Mouse (Mus musculus): Measurements from ENCODE around the gene Trappc12.

Gene Trappc12

DNA sequence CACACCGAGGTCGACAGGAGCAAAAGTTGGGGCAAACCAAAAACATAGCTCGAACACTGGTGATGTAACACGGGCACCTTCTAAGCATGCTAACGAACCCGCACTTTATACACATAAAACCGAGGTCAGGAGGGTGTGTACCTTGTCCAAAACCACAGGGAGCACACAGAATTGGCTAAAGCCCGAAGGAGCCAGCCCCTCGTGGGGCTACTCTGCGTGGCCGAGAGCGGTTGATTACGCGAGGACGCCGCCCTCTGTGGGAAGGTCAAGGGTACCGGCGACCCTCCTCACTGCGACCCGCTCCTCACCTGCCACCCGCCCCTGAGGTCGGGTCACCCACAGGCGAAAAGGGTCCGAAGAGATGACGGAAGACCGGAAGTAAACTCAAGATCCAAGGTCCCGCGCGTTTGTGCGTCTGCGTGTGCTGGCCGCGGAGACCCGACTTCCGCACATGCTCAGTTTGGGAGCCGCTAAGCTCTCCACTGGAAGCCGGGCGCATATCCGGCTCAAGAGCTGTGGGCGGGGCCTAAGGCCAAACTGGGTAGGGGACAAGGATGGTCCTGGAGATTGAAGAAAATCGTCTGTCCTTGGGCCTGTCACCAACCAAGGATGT, at the start of gene Trappc12:
Gene Trappc12 (minus strand): TSS at position 452 of the 613 bp plus-strand sequence.
- DNase-seq (ENCODE audit: low spot score): peak; percentile 94

DNA sequence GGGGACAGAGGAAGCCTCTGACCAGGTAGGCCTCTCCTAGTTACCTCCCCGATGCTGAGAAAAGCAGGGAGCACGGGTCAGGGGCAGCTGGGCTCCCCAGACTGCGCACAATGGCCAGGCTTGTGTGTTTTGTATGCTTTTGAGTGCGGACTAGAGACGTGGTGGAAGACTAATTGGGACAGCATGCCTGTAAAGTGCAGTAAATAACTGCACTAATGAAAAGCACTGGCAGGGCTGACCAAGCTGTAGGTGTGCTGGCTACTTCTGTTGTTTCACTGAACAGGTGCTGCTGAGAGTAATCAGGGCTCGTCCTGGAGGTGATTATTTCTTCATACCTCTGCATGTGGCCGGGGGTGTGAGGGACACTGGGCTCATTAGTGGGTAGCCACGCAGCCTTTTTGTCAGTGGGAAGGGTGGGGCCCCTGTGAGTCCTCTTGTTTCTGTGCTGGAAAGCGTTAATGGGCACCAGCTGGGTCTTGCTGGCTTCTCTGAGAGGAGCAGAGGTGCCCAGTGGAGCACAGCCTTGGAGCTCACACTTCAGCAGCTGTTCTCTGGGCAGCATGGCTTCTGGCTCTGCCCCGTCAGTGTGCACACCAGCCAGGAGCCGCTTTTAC, 49.6 kb upstream of the Trappc12 start:
- no peak for DNase-seq (ENCODE audit: low spot score)

DNA sequence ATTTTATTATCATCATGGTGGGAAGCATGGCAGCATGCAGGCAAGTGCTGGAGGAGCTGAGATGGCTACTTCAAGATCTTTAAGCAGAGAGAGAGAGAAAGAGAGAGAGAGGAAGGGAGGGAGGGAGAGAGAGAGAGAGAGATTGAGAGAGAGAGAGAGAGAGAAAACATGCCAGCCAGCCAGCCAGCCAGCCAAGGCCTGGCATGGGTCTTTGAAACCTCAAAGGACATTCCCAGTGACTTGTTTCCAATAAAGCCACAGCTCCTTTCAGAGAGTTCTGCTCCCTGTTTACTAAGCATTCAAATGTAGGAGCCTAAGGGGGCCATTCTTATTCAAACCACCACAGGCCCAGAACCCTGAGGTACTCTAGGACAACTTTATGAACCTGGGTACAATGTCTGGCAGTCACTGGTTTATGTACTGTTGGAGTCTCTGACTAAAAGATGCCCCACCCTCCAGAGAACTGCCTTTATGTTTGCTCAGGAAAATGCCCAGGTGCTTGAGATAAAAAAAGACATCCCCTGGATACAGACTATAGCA, 46.7 kb upstream of the Trappc12 start:
- peak; percentile 47 for DNase-seq (ENCODE audit: low spot score)

DNA sequence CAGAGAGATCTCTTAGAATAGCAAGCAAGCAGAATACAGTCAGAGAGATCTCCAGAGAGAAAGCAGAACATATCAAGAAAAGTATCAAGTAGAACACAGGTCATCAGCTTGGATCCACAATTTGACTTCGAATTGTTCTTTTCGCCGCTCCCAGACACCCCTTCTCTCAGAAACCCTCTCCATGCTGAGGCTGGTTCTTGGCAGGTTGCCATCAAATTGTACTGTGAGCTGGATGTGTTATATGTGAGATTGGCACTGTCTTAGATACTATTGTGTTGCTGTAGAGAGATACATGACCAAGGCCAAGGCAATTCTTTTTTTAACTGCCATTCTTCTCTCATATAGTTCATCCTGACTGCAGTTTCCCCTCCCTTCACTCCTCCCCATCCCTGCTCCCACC, 44.8 kb upstream of the Trappc12 start:
- DNase-seq (ENCODE audit: low spot score): no peak

DNA sequence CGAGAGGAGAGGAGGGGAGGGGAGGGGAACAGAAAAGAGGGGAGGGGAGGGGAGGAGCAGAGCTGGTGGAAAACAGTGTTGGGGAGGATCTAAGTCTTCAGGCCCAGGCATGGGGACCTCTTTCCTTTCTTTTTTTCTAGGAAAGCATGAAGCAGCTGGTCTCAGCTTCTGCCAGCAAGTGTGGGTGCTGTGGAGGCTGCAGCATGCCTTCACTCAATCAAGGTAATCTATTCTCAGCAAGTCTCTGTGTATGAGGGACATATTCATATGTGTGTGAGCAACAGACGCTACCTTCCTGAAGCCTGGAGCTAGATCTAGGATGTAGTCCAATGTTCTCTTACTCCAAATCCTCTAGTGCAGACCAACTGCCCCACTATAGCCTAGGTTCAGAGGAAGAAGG, 43.4 kb upstream of the Trappc12 start:
- no peak for DNase-seq (ENCODE audit: low spot score)

DNA sequence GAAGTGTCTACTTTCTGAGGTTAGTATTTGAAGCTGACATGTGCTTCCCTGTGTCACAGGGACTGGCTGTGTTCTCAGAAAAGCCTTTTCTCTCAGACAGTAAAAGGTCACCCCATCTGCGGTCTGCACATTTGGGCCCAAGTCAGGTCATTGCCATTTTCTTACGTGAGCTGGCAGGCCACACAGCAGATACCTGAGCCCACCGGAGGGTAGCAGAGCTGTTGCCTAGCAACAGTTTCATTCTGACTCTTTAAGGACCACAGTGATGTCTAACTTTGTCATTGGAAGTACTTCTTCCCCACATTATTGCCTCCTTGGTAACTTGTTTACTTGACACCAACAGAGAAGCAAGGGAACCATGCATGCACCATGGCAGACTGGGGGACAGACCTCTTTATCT, 42.3 kb upstream of the Trappc12 start:
- no peak for DNase-seq (ENCODE audit: low spot score)

DNA sequence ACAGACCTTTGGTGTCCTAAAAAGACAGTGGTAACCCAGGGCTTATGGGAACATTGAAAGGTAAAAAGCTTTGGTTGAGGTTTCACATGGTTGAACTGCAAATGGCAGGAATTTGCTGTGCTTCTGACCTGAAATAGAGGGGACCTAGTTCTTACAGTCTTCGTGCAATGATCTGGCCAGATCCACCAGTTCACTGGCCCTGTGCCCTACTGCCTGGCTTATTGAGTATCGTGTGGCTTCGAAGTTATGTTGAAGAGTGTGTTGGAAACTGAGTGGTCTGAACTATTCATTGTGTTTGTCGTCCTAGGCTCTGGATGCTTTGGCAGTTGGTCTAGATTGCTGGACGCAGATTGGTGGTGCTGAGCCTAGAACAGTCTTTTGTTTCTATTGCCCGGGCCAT, 36.0 kb upstream of the Trappc12 start:
- DNase-seq (ENCODE audit: low spot score): no peak

DNA sequence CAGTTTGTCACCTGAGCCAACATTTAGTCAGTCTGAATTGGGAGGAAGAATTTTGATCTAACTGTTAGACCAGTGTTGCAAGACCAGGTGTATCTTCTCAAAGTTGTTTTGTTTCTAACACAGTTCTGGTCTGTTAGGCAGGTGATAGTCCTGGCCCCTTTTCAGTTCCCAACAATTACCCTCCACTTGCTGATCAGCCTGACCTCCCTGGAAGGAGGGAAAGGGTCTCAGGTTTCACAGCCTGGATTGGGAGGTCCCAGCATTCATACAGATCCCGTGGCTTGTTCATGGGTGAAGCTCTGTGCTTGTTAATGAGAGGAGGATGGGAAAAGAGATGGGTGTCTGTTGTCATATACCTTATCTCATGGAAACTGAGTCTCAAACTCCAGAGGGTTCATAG, 35.0 kb upstream of the Trappc12 start:
- DNase-seq (ENCODE audit: low spot score): no peak

DNA sequence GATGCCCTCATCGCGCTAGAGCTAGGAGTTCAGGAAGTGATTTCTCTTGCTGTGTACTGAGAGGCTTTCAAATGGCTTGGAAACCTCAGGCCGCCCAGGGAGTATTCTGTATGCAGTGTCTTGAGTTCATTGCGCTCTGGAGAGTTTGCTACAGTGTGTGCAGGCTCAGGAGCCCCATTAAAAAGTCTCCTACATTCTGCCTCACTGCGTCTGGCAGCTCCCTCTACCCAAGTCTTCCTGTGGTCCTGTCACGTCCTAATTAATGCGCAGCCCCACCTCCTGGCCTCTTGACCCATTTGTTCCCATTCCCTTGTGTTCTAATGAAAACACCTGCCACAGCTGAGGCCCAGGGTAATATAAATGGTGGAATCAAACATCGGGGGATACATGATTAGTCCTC, 34.6 kb upstream of the Trappc12 start:
- no peak for DNase-seq (ENCODE audit: low spot score)

DNA sequence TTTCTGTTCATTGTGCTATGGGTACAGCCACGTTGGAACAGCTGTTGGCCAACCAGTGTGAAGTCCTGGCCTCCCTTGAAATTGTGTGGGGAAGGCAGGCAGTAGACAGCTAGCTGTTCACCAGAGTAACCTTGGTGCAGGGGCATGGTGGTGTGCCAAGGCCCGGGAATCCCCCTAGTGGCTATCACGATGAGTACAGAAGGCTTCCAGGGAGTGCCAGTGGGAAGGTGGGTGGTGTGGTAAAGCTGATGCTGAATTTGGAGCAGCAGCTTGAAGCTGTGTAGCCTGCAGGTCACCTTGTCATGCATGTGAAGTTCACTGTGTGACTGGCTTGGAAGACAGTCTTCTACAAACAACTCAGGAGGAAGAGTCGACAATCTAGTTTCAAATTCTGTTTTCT, 34.1 kb upstream of the Trappc12 start:
- DNase-seq (ENCODE audit: low spot score): peak; percentile 62

DNA sequence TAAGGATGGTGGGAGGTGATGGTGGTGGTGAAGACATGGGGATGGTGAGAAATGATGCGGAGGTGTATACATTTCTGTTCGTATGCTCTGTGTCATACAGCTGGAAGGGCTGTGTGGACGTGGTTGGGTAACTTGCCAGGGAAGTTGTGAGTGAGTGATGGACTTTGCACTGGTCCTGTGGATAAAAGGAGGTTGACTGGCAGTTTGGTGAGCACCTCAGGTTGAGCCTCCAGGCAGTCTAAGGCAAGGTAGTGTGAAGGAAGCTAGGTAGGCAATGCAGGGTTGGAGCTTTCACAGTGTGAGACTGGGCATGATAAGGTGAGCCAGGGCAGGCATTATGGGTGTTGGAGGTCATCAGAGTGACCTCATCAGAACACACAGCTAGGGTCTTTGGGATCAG, 32.4 kb upstream of the Trappc12 start:
- DNase-seq (ENCODE audit: low spot score): no peak

DNA sequence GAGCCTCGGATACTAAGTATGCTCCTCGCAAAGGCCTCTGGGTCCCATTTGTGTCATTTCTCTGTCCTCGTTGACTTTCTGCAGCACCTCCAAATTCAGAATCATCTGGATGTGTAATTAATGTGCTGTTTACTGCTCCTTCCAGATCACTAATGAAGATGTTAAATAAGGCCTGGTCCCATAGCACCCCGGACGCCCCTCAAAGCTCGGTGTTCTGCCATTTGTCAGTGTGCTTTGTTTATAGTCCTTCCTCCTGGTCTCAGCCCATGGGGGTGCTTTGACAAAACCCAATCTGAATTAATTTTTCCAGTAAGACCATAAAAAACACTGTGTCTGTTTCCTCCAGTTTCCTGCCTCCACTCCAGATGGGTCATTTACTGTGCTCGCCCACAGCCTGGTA, 29.9 kb upstream of the Trappc12 start:
- DNase-seq (ENCODE audit: low spot score): no peak

DNA sequence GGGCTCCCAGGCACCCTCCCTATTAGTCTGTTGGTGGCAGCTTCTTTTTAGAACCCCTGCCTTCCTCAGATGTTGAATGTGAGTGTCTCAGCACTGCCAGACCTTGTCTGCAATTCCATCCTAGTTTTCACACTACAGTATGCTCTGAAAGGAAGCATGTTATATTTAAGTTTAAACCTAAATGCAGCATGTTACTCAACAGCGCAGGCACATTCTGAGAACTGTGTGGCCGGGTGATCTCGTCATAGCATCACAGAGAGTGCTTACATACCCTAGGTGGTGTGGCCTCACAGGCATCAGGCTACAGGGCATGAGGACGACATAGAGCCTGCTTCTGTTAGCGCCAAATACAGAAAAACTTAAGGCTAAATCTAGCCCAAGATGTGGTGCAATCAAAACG, 25.4 kb upstream of the Trappc12 start:
- DNase-seq (ENCODE audit: low spot score): no peak

DNA sequence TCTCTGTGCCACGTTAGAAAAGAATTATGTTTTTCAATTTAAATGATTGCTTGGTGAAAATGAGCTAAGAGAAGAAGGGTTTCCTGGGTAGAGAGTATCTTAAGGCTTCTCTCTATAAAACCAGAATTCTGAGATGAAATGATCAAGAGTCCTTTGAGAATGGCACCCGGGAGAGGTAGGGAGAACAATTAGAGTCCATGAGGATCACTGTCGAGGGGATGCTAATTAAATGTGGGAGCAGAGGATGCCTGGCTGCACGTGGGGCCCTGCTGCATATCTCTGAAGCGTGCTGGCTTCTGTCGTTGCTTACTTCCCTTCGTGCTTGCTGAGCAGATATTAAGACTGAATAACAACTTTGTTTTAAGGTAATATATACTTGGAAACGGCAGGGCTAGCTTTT, 24.8 kb upstream of the Trappc12 start:
- DNase-seq (ENCODE audit: low spot score): no peak

DNA sequence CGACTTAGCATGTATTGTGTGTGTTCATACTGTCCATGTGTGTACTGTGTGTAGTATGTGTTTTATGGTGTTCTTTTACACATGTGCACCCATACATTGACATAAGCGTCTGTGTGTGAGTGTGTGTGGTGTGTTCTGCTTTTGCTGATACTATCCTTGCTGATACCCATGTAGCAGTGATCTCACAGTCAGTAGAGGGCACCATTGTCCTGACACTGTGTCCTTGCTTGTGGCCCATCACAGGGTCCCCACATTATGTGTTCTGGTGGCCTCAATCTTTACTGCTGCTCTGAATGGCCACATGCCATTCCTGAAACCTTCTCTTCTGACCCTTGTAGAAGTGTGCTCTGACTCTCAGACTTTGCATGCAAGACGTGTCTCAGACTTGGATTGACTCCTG, 23.5 kb upstream of the Trappc12 start:
- no peak for DNase-seq (ENCODE audit: low spot score)

DNA sequence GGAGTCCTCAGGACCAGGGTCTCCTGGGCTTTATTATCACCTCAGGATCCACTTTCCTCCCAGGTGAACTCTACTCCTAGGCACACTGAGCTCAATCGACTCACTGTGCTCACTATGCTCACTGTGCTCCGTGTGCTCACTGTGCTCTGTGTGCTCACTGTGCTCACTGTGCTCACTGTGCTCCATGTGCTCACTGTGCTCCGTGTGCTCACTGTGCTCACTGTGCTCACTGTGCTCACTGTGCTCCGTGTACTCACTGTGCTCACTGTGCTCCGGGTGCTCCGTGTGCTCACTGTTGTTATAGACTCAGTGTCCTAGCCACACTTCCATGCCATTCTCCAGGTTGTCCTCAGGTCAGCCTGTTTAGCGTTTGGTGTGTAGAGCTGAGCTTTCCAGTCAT, 19.7 kb upstream of the Trappc12 start:
- DNase-seq (ENCODE audit: low spot score): no peak

DNA sequence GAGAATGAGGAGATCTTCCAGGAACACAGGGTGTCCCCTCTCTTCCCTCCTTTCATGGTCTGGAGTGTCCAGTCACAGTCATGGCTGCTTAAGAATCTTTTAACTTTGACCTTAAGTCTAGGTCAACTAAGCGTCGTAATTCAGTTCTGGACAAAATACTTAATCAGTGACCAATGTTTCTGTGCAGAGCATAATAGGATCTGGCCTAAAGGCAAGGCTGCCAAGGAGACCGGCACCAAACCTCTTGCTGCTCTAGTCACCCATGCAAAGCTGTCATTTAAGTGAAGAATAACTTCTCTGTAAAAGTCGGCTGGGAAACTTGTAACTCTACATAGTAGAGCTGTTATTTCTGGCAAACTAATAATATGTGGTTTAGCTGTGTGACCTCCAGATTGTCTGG, 5.7 kb upstream of the Trappc12 start:
- DNase-seq (ENCODE audit: low spot score): no peak

DNA sequence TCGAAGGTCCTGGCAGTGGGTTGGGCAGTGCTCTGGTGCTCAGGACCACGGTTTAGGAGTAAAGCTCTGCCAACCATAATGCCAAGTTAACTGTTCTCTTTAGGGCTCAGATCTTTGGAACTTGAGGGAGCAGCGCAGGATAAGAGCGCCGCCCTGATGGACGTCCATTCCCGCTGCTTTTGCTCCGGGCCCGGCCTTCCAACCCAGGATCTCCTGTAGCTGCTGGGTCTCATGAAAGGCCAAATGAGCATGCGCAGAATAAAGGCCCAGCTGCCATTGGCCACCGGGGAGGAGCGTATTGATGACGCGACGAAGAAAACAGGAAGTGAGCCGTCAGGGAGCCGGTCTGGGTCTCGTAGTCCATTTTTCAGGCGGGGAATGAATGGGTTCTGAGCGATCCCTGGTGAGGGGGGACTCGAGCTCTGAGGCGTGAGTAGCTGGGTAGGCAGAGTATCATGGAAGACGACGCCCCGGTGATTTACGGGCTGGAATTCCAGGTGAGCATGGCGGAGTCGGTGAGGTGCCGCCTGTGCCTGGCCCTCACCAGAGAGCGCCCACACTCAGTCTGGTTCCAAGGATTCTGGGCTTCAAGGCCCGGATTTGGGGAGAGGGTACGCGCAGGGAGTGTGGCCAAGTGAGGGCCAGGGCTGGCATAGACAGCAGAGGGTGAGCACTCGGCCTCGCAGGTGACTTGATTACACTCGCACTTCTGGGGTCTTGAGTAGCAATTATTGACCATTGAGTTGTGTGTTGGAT, 1.4 kb upstream of the Trappc12 start, which contains the start of gene Eipr1:
Gene Eipr1 (plus strand): TSS at position 296 of the 756 bp plus-strand sequence.
- DNase-seq (ENCODE audit: low spot score): peak; percentile 99

DNA sequence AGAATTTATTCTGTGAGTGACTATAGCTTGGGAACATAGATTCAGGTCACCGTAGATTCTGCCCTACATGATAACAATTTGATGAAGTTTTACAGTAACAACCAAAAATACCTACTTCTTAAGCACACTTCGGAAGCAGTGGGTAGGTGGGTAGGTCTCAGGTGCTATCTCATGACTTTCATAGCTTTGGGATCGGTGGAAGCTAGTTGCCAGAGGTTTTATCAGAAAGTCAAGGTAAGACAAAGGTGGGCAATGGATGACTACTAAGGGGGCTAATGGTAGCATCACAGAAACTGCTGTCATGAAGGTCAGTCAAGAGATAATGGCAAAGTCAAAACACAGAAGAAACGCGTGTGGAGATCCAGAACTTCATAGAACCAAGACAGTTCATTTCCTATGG, 604 bp upstream of the Trappc12 start:
- no peak for DNase-seq (ENCODE audit: low spot score)

DNA sequence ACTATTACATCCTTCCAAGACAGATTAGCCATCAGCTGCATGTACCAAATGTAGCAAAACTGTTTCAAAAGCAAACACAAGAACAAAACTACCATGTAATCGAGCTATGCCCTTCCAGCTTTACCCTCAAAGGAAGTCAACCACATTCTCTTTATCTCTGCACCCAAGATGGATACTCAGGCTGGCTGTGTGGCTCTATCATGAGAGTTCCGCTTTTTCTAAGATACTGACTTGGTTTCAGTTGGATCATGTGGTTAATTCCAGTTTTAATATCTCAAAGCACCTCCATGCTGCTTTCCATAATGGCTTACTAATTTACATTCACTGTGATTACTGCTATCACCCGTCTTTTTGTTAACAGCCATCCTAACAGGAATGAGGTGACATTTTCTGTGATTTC, 6.9 kb downstream of the Trappc12 start:
- DNase-seq (ENCODE audit: low spot score): no peak

DNA sequence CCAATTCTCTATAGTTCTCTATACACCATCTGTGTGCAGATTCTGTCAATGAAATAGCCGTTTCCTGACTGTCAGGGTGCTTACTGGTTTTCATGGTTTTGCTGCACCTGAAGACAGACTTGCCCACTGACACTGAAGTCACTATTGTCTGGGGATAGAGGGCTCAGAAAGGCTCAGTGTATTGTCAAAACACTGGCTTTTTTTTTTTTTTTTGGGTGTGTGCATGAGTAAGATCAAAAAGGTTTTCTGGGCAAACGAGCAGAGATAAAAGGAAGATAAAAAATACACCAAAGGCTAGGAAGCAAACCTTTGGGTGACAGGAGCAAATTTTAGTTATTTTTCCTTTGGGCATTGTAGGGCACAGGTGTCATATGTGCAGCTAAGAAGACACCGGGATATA, 15.0 kb downstream of the Trappc12 start:
- no peak for DNase-seq (ENCODE audit: low spot score)

DNA sequence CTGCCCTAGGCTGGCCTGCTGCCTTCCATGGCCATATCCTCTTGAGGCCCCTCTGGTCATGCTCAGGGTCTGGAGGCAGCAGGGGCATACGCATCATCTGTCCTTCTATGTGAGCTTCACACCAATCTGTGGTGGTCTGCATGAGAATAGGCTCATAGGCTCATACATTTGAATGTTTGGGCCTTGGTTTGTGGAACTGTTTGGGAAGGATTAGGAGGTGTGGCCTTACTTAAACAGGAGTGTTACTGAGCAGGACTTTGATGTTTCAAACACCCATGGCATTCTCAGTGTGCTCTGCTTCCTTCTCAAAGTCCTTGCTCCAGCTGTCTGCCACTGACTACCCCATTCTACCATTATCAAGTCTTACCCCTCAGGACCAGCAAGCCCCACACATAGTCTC, 16.0 kb downstream of the Trappc12 start:
- DNase-seq (ENCODE audit: low spot score): no peak
